Mouse (Mus musculus): ENCODE data around the gene Immp2l.

Immp2l gene

DNA sequence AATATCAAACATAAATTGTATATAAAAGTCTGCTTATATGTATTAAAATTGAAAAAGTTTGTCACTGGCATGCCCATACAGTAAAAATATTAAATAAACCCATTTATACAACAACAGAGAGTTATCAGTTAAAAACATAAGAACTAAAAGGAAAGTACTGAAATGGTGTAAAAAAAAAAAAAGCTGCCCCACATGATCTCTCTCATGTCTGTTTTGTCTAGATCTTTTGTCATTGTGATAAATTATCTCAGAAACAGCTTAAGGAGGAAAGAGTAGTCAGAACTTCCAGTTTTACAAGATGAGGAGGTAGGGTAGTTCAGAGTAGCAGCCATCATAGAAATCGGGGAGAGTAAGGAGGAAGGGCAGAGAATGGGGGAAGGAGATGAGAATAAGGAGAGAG, 298.1 kb downstream of the Immp2l start:
- no peak for DNase-seq

DNA sequence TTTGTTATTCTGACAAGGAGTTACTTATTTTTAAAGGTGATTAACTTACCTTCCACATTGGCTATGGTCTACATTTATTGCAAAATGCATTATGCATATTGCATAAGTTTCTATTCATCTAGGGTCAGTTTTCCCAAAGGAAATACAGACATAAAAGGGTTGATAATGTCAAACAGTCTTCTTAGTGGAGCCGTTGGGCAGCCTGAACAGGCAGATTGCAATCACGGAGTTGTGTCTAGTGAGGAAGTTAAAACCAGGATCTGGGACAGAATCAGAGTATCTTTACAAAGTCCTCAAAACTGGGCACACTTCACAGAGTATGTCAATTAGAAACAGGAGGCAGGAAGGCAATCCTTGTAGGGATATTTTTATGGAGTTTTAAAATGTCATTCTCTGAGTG, 300.5 kb downstream of the Immp2l start:
- DNase-seq, result no peak

DNA sequence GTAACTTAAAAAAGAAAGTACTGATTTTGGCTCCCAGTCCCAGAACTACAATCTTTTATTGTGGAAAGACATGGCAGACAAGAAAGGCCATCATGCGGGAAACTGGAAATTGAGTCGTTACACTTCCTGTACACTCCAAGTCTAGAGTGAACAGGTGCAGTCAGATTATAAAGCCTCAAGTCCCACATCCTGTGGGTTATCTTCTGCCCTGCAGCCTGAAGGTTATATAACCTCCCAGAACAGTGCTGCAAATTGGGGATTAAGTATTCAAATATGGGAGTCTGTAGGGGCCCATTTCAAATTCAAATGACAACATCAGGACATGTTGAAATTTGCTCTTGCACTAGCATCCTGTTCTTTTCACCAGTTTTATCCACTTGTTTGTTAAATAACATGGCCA, 301.9 kb downstream of the Immp2l start:
- no peak for DNase-seq

DNA sequence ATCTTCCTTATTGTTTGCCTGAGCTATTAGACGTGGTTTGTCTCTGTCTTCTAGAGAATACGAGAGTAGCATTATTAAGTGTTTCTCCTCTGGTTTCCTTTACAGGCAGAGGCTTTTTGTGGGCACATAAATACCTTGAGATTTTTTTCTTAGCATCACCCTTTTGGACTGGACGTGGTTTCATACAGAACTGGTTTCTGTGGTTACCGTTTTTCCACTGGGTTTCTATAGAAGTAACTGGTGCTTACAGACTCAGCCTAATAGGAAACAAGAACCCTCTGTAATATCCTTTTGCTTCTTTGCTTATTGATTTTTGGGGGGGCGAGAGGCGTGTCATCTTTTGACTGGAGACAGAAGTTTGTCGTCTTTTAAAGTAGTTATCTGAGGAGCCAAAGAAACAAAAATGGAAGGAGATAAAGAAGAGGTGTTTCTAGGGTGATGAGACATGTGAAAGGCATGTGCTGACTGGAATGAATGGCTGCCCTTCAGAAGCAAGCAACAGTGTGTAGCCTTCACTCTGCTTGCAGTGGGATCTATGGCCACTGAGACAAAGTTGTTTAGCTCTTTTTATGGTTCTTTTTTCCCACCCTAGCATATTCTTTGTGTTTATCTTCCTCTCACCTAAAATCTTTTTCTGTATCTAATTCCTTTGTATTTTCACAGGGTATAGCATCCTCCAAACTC, 307.2 kb downstream of the Immp2l start:
- no peak for DNase-seq

DNA sequence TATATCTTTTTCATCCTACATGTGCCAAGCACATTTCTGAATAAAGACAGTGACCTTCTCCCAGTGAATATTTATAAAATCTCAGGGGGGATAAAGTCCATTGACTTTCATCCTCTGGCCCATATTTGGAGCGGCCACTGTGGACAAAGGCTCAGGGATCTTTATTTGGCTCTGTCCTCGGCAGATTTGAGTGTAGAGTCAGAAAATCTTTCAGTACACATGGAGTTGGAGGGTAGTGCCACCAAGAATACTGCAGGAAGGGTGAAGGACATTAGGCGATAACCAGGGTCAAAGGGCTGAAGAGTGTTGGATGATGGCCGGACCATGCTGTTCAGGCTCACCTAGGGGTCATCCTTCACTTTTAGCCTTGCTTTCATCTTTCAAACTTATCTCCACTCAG, 321.7 kb downstream of the Immp2l start:
- no peak for DNase-seq

DNA sequence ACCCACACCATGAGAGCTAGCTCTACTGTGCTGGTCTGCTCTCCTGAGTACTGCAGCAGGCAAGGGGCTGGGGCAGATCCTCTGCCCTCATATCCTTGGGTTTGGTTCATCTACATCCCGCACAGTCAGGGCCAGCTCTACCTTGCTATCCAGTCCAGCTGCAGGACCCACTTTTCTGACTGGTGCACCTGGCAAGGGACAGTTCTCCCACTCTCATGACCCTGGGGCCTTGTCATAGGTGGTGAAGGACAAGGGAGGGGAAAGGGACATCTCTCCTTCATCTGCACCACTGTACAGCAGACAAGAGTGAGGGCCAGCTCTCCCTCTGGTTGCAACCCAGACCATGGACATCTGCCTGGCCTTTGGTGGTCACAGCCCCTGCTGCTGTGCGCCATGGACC, 323.6 kb downstream of the Immp2l start:
- no peak for DNase-seq

DNA sequence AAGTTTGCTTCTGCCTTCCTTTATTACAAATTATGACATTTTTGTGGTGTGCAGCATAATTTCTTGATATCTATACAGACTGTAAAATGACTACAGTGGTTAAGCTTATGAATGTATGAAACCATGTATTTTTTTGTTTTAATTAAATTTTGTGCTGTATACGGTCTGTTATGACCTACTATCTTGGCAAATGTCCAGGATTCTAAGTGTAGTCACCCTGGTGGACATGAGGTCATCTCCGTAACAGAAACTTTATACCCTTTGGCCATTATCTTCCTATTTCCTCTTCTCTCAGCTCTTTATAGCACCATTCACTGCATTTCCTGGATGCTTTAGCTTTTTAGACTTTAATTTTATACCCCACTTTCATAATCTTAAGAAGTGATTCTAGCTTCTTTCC, 325.5 kb downstream of the Immp2l start:
- DNase-seq, result no peak

DNA sequence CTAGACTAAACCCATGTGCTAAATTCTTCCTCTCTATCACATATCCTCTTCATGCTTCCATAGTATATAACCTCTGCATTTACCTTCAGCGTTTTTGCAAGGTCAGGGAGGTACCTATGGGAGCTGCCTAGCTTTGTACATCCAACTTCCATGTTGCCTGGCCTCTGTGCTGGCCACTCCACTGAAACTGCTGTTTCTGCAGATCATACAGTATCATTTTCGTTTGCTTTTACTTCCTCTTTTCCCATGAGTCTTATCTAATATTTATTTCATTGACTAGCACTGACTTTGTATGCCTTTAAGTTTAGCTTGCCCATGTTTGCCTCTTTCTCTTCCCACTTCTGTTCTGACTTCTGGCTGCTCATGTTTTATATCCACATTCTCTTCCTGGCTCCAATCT, 325.9 kb downstream of the Immp2l start:
- no peak for DNase-seq

DNA sequence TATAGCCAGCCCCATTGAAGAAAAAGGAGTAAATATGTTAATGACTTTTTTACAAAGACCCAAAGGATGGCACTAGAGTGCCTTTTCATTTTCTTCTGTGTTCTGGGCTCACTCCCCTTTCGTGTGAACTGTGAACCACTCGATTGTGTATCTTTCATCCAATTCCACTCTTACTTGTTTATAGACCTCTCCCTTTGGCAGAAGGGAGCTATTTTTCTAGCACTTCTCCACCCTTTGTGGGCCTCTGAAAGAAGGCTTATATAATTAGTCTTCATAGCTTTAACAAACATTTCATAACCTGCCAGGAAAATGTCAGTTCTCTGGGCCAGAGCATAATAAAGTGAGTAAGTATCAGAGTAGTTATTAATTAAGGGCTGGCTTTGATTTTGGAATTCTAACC, 327.4 kb downstream of the Immp2l start:
- DNase-seq, result no peak

DNA sequence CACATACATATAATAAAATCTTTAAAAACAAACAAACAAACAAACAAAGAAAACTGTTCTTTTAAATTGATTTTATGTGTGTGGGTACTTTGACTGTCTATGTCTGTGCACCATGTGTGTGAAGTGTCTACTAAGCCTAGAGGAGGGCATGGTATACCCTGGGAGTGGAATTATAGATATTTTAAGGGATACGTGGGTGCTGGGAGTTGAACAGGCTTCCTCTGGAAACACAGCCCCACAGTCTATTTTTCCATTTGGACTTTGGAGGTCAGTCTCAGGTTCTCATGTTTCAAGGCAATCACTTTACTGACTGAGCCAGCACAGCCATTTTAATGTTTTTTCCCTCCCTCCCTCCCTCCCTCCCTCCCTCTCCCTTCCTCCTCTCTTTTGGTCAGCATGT, 331.0 kb downstream of the Immp2l start:
- DNase-seq, result no peak

DNA sequence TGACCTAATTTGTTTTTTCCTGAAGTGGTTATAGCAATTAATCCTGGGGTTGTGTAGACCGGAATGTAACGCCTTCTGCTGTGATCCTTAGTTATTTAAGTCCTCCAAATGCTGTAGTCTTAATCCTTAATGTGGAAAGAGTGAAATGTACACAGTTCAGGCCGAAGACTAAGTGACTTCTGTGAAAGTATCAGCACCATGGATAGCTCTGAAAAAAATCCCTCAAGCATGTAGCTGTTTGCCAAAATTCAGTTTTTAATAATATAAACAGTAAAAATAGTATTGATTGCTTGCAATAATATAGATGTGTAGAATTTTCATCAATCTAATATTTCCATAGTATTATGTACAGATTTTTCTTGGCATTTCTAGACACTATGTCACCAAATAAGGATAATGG, 332.1 kb downstream of the Immp2l start:
- no peak for DNase-seq

DNA sequence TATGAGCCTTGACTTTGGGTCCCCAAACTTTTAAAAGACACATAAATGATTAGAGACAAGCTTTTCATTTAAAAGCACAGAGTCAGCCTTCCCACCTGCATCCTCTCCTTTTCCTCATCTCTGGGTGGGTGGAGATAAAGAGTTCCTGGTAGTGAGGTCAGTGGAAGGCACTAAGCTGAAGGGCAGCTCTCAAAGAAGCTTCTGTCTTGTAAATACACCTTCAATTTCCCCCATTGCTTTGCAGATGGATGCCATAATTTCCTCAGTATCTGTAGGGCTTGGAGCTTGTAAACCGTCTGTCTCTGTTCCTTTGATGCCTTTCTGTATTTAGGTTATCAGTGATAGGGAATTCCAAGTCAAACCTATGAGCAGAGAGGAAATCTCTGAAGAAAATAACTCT, 362.8 kb downstream of the Immp2l start:
- no peak for DNase-seq

DNA sequence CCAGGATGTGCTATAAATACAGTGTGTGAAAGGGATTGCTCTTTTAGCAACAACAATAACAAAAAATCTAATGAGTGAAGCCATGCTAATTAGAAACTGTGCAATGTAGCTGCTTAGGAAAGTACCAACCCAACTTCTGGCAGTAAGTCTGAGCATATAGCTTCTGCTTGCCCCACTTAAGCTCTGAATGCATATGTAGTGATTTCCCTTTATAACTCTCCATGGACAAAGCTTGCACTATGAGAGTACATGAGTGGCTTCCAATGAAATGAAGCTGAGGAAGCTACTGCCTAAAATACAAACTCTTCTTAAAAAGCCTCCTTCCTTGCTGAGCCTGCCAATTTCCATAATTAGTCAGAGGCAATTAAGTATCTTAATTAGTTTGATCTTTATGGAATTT, 370.3 kb downstream of the Immp2l start:
- DNase-seq, result no peak

DNA sequence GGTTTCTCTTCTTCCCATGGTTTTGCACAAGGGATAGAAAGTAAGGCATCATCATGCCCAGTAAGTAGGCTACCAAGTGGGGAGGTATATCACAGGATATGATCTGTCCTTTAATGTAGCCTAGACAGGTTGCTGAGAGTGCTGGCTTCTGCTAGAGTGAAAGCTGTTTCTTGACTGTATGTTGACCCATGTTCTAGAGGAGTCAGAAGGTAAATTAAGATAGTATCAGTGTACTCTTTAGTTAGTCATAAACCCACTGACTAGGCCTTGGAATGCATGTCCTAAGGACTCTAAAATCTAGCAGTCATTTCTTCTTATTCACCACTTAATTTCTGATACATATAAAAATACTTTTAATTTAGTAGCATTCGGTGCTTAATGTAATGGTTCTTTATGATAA, 377.2 kb downstream of the Immp2l start:
- DNase-seq, result no peak

DNA sequence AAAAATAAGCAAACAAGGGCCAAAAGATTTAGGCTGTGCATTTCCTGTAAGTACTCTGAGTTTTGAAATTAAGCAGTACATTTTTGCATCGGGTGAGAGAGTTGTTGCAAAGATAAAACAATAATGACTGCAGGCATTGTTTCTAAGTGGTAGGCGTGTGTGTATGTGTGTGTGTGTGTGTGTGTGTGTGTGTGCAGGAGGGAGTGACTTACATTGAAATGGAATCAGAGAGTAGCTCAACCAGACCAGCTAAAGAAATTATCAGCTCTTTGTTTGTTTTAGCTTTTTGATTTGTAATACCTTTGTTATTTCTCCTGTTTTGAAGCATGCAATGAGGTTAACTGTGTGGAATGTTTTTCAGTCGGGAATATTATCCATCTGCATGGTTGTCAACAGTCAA, 378.0 kb downstream of the Immp2l start:
- no peak for DNase-seq

DNA sequence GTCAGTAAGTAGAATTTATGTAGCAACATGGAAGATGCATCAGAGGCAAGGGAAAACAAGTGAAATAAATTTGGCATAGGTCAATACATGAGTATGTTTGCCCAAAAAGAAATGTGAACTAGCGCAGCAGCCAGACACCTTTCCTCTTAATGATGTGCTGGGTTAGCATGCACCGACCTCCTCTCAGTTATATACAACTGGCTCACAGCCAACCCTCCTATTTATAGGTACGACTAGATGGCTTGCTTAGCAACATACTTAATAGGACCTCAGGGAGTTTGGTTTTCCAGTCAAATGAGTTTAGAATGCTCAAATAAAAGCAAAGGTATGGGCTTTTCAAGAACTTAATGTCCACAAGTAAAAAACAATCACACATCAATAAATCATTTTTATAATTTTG, 385.5 kb downstream of the Immp2l start:
- DNase-seq, result no peak

DNA sequence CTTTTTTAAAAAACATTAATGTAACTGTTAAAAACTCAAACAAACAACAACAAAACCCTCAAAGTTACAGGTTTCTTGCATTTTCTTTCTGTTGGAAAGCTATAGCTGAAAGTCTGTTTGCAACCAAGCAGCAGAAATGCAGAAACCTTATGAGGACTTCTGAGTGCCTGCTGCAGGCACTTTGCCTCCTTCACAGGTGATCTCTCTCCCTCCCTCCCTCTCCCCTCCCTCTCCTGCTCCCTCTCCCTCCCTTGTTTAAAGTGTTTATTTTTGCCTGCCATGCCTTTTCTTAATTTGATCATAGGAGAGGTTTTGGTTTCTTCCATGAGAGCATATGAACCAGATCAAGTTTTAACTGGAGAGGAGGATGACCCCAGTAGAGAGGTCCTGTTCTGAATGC, 392.7 kb downstream of the Immp2l start:
- DNase-seq, result no peak

DNA sequence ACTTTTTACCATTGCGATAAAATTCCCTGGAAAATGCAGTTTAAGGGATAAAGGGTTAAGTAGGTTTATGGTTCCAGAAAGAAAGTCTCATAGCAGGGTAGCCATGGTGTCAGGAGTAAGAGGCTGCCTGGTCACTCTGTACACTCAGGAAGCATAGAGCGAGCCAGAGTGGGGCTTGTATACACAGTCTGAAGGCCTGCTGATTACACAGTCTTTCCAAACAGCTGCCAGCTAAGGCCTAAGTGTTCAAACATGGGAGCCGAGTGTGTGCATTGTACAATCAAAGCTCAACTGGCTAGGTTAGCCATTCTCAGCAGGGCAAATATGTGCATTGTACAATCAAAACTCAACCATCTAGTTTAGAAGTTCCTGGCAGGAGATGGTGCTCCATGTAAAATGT, 393.2 kb downstream of the Immp2l start:
- DNase-seq, result no peak

DNA sequence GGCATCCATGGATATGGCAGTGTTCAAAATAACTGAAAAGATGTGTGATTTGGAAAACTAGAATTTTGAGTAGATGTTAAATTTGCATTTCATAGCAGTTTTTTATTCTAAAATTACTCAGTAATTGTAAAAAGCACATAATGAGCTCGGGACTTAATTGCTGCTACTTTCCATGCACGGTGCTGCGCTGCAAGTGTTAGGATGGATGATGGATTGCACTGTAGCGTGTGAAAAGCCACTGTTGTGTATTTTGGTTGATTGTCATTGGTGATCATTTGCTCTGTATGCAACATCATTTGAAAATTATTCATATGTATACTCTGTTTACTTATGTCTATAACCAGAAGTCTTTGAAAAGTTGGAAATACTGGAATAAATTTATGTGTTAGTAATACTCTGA, 394.1 kb downstream of the Immp2l start:
- no peak for DNase-seq

DNA sequence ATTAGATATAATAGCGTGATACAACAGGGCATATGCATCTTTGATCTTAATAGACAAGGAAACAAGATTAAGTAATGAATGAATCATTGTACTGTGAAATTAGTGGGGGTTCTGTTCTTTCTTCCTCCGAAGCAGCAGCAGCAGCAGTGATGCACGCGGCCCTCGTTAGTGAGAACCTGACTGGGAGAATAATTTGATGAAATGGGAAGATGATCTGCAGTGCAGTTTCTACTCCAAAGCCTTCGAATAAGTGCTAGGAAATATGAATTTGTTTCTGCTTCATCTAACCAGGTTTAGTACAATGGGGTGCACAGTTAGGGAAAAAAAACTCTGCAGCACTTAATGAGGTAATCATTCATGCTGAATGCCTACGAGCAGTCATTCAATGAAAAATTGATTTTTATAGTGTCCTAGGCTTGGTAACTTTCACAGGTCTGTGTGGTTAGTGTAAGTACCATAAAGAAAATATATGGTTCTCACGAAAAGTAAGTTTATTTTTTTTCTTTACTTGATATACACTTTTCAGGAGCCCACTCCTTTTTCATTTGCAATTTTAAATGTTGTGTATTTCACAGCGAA, 401.3 kb downstream of the Immp2l start:
- DNase-seq, result peak; percentile 93

DNA sequence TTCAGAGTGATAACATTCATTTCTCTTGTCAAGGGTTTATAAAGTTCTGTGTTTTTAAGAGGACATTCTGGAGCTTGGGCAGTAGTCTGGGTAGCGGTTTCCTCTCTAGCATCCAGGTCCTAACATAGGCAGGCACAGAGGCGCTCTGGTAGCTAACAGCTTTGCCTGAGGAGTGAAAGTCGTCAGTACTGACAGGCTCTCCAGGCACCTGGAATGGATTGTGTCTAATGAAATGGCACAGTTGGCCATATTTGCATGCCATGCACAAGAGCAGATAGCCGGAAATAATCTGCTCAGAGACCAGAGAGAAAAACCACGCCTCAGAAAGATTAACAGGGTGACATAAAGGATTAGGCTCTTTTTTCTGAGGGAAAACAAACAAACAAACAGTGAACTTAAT, 403.6 kb downstream of the Immp2l start:
- peak; percentile 78 for DNase-seq

DNA sequence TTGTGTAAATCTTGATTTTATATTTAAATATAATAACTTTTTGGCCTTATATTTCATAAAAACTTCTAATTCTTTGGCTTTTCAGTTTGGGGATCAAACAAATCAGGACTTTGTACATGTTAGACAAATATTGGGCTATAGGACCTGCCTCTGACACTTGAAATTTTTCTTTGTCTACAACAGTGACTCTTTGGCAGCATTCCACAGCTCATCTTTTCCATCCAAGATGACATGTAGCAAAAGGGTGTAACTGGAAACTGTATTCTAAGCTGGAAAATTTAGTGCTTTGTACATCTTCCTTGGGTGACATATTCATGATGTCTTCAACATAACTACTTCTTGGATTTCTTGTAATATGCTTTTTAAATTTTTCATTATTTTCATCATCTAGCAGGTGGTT, 404.9 kb downstream of the Immp2l start:
- DNase-seq, result no peak

DNA sequence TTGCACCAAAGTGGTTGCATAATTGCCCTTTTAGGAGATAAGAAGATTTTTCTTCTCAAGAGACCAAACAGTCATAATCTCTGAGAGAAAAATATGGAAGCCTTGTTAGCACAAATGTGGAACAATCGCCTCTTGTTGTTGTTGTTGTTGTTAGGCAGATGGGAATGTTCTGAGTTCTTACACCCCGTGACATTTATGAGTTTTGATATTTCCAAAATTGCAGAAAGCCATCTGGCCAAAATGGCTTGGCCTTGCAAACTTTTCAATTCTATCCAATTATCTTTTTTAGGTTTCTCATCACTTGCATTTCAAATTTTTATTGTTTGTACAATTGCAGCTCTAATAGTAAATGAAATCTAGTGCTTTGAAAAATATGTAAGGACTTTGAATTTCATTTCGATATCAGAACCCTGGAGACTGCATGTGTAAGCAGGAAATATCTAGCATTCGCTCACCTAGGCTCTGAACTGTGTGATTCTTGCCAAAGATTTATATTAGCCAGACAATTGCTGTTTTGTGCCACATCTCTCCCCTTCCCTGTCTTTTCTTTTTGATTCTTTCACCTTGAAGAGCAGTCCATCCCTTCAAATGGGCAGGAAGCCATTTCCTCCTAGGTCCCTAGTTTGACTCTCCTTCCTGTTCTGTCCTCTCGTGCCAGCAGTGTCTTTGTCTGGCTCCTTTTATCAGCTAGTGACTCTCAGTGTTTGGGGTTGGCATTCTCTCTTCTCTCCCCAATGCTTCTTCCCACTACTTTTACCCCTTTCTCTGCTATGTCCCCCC, 412.5 kb downstream of the Immp2l start:
- no peak for DNase-seq

DNA sequence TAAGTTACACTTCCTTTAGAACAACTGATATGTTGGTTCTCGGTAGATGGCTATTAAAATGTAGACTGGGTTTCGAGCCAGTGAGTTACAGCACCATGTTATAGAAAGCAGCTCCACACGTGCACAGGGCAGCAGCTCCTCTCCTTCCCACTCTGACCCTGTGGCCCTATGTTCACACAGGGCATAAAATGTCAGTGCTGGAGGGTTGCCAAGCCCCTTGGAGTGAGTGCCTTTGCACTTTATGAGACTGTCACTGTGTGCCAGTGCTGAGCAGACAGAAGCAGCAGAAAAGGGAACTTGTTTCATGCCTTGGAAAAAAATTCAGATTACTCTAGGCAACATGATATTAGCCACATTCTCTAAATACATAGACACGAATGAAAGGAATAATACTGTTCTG, 414.6 kb downstream of the Immp2l start:
- DNase-seq, result peak; percentile 54

Data from retina, postnatal 1 day (tissue).